Mouse (Mus musculus) ovary, postnatal 14 days (tissue): ENCODE data around the gene Cab39l.
"Not testable (repeated sequence)": the region's sequence is repeated elsewhere in the genome, so short reads cannot be mapped to it uniquely, and the experiment has no call there.

Experiments
- DNase-seq: peaks from one replicate; pipeline ENCODE4 v3.0.0; 2022; ENCODE audit warnings: low spot score

Cab39l gene

DNA sequence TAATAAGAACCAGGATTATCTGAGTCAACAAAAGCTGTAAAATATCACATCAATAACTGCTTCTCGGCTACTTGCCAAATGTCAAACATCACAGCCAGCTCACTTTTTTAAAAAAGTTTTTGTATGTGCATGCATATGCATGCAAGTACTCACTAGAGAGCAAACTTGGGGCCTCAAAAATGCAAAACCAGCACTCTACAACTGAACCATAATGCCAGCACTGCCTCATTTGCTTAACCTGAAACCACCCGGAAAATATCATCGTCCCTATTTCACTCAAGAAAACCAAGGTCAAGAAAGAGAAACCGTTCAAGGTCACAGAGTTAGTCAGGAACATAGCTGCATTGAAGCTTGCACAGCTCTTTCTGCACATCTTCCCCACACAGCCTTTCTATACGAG lies 135.6 kb downstream of the Cab39l start:
- no peak for DNase-seq

- no peak for DNase-seq
Measured at GRCm38 (mm10) chr14:59590614-59591013, 149.8 kb downstream of the Cab39l start.

GRCm38 (mm10) chr14:59591901-59592300 lies 151.1 kb downstream of the Cab39l start:
- no peak for DNase-seq

- DNase-seq = no peak
Measured at GRCm38 (mm10) chr14:59592593-59592992, 151.8 kb downstream of the Cab39l start.

GRCm38 (mm10) chr14:59594988-59595387 lies 154.2 kb downstream of the Cab39l start:
- no peak for DNase-seq

DNA sequence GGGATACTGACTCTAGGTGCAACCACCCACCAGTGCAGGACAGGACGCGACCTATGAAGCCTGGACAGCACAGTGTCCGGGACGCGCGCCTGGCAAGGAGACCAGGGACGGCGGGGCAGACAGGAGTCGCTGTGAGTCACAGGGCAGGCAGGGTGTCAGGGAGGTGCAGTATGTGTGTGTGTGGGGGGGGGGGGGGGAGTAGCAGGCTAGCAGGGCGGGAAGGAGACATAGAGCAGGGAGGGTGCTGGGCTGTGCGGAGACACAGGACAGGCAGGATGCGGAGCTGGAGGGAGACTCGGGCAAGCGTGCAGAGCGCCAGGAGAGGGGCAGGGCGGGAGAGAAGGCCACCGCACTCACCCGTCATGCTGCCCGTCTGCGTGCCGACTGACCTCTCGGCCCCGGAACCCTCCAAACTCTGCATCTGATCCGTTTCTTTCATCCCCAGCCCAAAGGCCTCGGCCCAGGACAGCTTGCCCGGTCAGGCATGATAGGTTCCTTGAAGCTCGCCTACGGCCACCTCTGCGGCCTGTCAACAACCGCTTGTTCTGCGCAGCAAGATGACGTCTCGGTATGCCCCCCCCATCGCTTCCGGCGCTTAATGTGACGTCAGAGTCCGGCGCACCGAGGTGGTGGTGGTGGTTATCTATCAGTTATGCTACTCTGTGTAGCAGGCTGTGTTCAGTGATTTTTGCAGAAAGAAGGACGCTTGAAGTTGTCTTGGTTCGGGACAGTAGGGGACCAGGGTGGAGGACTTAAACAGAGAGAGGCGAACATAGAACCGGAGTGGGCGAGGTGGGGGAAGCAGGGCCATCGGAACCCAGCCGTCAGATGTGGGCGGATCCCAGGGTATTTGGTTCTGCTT lies 156.9 kb downstream of the Cab39l start, which contains the start of gene Cdadc1:
TSS of gene Cdadc1 (minus strand) at position 562 of the 862 bp plus-strand sequence.
- peak; percentile 99 for DNase-seq

DNA sequence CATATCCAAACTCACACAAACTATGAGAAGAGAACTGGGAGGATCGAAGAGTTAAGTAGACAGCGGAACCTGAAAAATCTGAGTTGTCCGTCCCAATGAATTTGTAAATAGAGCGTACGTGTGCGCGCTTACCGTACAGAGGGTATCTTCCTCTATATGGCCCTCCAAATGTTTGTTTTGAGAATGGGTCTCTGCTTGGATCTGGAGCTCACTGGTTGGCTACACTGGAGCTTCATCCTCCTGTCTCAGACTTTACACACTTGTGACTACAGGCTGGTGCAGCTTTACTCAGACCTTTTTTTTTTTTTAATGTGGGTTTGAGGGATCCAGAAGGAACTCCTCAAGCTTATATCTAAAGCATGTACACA lies 157.5 kb downstream of the Cab39l start:
- no peak for DNase-seq

- DNase-seq = no peak
Measured at GRCm38 (mm10) chr14:59604002-59604645, 163.4 kb downstream of the Cab39l start.

DNA sequence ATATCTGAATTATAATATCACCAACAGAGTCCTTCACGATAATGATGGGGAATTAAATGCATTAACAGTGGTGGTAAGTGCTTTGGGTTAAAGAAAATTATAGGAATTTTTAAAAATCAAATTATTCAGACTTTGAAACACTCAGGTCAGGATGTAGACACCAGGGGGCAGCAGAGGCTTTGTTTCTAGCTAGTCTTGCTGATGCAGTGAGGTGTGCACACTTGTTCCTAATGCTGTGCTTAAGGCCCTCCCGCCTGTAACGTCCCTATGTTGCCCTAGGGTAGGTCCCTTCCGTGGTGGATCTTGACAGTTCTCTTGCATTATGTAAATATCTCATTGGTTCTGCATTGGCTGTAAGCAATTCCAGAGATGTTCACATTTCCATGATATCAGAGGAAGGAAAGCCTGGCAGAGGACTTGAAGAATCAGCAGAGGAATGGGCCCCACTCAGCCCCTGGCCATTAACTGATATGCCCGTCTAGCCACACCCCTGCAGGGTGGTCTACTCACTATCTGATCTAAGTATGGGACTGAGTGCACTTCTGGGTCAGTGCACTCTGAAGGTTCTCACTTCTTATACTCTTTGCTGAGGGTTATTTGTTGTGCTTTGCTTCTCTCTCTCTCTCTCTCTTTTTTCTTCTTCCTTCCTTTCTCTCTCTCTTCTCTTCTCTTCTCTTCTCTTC lies 165.0 kb downstream of the Cab39l start:
- peak; percentile 60 for DNase-seq

DNA sequence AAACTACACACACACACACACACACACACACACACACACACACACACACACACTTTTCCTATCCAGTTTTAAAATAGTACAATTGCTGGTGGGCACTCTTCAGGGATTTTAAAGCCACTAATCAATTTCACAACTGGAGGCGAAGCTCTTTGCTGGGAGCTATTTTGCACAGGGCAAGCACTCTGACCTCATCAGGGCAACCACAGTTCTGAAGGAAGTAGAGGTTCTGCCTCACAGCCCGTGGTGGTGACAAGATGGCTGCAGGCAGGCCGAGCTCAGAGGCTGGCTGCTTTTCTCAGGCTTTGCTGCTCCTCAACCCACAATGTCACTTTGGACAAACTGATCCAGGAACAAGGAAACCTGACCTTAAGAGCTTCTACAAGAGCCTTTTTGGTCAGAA lies 166.2 kb downstream of the Cab39l start:
- DNase-seq = no peak

GRCm38 (mm10) chr14:59612920-59613625 lies 172.3 kb downstream of the Cab39l start:
- DNase-seq = peak; percentile 59

- not testable (repeated sequence) for DNase-seq
Measured at GRCm38 (mm10) chr14:59614149-59614548, 173.4 kb downstream of the Cab39l start.

GRCm38 (mm10) chr14:59616802-59617201 lies 176.0 kb downstream of the Cab39l start:
- DNase-seq = no peak

DNA sequence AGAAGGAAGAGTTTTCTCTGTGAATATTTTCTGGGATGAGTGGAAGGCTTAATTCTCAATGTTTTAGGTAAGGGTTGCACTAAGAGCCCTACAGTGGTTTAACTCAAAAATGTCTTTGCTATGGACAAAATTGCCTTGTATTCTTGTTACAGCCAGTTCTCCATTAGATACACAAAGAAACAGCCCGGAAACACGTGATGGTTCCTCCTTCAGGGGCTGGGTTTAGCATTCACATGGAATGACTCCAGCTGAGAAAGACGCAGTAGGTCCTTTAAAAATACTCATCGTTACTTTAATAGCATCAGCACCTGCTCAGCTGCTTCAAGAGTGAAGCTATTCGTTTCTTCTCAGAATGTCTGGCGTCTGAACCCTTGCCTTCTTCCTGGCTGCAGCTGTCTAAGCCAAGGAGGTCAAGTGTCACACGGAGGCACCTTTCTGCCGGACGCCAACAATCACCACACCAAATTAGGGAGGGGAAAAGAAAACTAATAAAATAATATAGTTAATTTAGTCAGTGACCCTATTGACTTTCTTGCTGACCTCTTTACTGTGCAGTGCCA lies 183.6 kb downstream of the Cab39l start:
- DNase-seq = no peak

DNA sequence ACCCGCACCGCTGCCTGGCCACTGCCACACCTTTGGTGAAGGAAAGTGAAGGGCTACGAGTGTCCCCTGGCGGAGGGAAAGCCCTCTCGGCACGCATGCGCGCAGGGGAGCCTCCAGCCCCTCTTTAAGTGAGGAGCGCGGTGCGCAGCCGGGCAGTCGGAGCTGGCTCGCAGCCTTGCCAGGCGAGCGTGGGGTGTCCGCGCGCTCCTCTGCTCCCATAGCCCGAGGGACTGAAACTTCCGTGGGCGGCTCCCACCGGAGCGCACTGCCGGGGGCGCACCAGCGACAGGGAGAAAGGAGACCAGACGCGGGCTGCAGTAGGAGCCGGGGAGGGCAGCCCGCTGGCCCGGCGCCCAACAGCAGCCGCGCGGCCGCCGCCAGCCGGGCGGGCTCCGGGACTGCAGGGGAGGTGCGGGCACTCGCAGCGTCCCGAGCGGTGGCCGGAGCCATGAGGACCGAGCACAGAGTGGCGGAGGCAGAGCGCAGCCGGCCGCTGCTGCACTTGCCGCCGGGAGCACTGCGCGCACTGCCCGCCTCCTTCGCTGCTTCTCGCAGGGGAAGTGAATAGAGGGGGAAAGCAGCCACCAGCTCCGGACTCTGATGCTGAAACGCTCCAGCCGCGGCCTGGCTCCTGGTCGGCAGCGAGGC lies 184.5 kb downstream of the Cab39l start, which contains the start of gene Shisa2:
TSS of gene Shisa2 (plus strand) at position 151 of the 648 bp plus-strand sequence.
- peak; percentile 66 for DNase-seq

DNA sequence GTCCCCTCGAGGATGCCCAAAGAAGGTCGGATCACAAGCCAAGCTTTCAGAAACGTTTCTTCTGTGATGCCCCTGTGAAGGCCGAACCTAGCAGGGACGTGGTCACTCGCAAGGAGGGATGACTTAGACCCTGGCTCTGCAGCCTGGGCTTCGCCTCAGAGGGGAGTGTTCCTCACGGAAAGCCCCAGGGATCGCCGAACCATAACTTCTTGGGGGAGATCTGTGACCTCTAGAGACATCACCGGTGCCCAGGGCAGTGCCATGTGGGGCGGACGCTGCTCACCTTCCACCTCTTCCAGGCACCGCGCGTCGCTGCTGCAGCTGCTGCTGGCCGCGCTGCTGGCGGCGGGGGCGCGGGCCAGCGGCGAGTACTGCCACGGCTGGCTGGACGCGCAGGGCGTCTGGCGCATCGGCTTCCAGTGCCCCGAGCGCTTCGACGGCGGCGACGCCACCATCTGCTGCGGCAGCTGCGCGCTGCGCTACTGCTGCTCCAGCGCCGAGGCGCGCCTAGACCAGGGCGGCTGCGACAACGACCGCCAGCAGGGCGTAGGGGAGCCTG lies 185.1 kb downstream of the Cab39l start:
- no peak for DNase-seq

GRCm38 (mm10) chr14:59626711-59627110 lies 185.9 kb downstream of the Cab39l start:
- no peak for DNase-seq

DNA sequence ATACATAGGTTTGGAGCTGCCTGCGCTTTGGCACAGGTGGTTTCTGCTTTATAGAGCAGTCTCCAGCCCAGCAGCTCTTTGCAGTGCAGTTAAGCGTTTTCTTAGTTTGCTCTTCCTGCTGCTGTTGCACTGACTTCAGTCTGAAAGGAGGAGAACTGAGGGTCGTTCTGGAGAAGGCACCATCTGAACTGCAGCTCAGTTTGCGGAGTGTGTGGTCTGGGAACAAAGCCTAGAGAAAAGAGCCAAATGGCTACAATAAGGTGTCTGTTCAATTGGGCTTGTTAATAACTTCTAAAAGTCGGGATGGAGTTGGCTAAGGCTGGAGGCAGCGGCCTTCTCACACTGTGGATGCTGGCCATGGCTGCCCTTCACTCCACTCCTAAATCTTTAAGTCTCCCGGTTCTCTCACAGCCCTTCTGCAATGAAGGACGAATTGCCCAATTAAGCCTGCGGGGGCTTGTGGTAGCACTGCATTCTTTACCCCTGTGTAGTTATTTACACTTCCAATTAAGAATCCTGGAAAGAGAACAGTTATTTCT lies 186.4 kb downstream of the Cab39l start:
- DNase-seq = no peak

DNA sequence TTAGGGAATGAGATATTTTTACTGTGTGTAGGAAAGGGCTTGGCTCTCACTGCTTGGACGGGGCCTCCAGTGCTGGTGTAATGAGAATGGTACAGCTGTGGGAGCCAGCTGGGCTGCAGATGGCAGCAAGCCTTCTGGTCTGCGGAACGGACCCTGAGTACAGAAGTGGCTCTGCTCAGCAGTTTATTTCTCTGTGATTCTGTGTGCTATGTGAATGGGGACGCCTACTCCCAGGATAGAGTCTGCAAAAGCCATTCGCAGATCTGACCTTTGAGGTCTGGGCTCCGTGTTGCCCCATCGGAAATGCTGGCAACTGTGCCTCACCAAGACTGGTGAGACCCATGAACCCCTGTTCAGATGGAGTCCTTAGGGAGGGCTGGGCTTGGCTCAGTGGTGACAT lies 187.1 kb downstream of the Cab39l start:
- DNase-seq = no peak

DNA sequence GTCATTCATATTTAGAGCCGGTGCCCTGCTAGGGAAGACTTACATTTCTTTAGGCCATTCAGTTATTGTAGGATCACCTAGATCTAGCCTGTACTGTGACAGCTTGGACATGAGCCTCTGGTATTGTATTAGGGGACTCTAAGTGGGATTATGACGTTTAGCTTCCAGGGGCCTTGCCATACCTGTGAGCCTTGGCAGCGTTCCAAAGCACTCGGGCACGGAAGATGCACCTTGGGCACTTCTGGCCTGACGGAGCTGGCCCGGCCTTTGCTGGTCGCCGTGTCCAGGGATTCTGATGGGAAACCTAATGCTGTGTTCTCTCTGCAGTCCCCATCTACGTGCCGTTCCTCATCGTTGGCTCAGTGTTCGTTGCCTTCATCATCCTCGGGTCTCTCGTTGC lies 188.5 kb downstream of the Cab39l start:
- no peak for DNase-seq

- no peak for DNase-seq
Measured at GRCm38 (mm10) chr14:59630096-59630495, 189.3 kb downstream of the Cab39l start.
